9 mouse cellular contexts compared by ENCODE assay signal in the genomic region with DNA sequence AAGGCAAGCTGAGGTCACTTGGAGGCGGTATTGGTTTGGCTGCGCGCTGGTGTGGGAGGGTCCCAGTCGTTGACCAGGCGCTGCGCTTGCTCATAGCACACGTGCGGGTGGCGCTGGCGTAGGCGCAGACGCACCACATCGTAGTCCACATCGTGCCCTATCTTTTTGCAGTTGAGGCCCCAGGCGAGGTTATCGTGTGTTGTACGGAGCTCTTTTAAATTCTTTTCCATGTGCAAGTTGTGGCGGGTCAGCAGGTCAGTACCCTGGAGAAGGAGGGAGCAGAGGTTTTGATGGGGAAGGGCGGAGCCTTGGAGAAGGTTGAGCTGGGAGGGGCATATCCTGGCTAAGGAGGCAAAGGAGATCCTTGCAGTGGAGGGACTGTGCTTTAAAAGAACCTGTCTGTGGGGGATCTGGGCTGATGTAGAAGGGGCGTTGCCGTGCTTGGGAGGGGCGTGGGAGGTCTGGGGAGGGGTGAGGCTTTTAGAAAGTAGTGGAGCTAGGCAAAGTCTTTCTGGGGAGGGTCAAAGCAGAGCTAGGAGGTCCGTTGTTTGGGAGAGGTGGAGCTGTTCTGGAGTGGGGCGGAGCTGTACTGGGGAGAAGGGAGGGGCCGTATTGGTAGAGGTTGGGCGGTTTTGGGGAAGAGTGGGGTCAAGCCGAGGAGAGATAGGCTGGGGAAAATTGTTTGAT. TPM values are rescaled to one million over a fixed set of nuclear protein-coding genes. Genes with fewer than 3 reads are reported as not detected.
A peak's percentile ranks its signal among the peaks of the same experiment; 100 is the strongest.
DNase-seq lines count a peak whose midpoint lies in the region; ATAC-seq lines count a peak whose summit lies in the region.
"Had no signal": no experiment of that assay in that cellular context is flagged by ENCODE, and none has a peak within 500 bp of the region (broad histone marks: within the 10 kb centered on the region; RNA-seq: fewer than 3 reads in every experiment).

No protein-coding gene starts in this region.

- no peak for DNase-seq in frontal cortex, postnatal 10 days (ENCODE audit: low spot score in 2 of 2)
- DNase-seq in urinary bladder, postnatal 14 days (ENCODE audit: low spot score), result peak; percentile 8
- no peak for DNase-seq in urinary bladder, postnatal 10 days (ENCODE audit: low spot score)
- DNase-seq in retina, postnatal 1 day, result peak; percentile 59
- DNase-seq in thymus, postnatal 10 days (ENCODE audit: low spot score in 2 of 2), result no peak

- 1% methylated on average over 27 of the region's 27 CpGs for WGBS in heart, embryonic 16.5 days
- WGBS in liver, embryonic 12.5 days (ENCODE audit: insufficient replicate concordance), result 4% methylated on average over 27 of the region's 27 CpGs

- peak overlapping the region; percentile 70 for H3K4me2 ChIP-seq in heart, embryonic 16.5 days (ENCODE audit: low read depth, low read length)
- H3K4me2 ChIP-seq in liver, embryonic 12.5 days, result peak overlapping the region; percentile 50

- peak overlapping the region; percentile 44 for H3K4me3 ChIP-seq in heart, embryonic 16.5 days (ENCODE audit: low read length)
- no peak overlapping the region; the same call in 1 of the 2 replicates for H3K4me3 ChIP-seq in liver, embryonic 12.5 days
- H3K4me3 ChIP-seq: myocyte had no signal

- no peaks in the 10 kb centered on the region for H3K36me3 ChIP-seq in heart, embryonic 16.5 days (ENCODE audit: control insufficient read depth, insufficient read depth)
- no peaks in the 10 kb centered on the region for H3K36me3 ChIP-seq in liver, embryonic 12.5 days

- no peak overlapping the region; the same call in 1 of the 2 replicates for H3K9ac ChIP-seq in heart, embryonic 16.5 days (ENCODE audit: low read length)
- H3K9ac ChIP-seq in liver, embryonic 12.5 days, result no peak overlapping the region

- peaks cover 28% of the 10 kb centered on the region for H3K27me3 ChIP-seq in heart, embryonic 16.5 days (ENCODE audit: control insufficient read depth, insufficient read depth, low read length)
- H3K27me3 ChIP-seq in liver, embryonic 12.5 days (replicated peaks), result peaks cover 24% of the 10 kb centered on the region

- peak; percentile 81 for ATAC-seq in frontal cortex, adult (ENCODE audit: low TSS enrichment)
- ATAC-seq in heart, embryonic 16.5 days (replicated peaks; ENCODE audit: extremely low read depth, insufficient read depth, low FRiP score), result peak; percentile 58; the same call in 1 of the 2 replicates
- no peak for ATAC-seq in liver, embryonic 12.5 days

- H3K27ac ChIP-seq in heart, embryonic 16.5 days (ENCODE audit: low read length), result no peak overlapping the region
- H3K27ac ChIP-seq in liver, embryonic 12.5 days, result no peak overlapping the region

- peaks cover 7% of the 10 kb centered on the region for H3K4me1 ChIP-seq in heart, embryonic 16.5 days (ENCODE audit: control insufficient read depth, insufficient read depth, low read length)
- H3K4me1 ChIP-seq in liver, embryonic 12.5 days, result 0 out of 2 replicates have a peak, but pooled peaks cover 4% of the 10 kb centered on the region

- no peaks in the 10 kb centered on the region for H3K9me3 ChIP-seq in heart, embryonic 16.5 days (replicated peaks; ENCODE audit: control insufficient read depth, low read length)
- H3K9me3 ChIP-seq in liver, embryonic 12.5 days (replicated peaks), result no peaks in the 10 kb centered on the region

RNA-seq across cellular contexts. Expression of a gene that starts 5.7 kb away (rescaled TPM):
- polyA plus RNA-seq in heart, embryonic 16.5 days (2015; fragmentation: Nextera tagmentation; extraction: Ambion mirVana), result not detected in 2 replicates
- not detected in 2 replicates for polyA plus RNA-seq in liver, embryonic 12.5 days (2016; fragmentation: Nextera tagmentation; extraction: Ambion mirVana)
- polyA plus RNA-seq: myocyte had no signal

RNA-seq across cellular contexts. Expression of a gene that starts 29.1 kb away (rescaled TPM):
- 0.09 TPM in 1 of 2 replicates, not detected in the other for polyA plus RNA-seq in heart, embryonic 16.5 days (2015; fragmentation: Nextera tagmentation; extraction: Ambion mirVana)
- polyA plus RNA-seq in liver, embryonic 12.5 days (2016; fragmentation: Nextera tagmentation; extraction: Ambion mirVana), result not detected in 2 replicates
- polyA plus RNA-seq: myocyte had no signal

RNA-seq across cellular contexts. Expression of a gene that starts 33.1 kb away (rescaled TPM):
- 0.16 and 0.27 TPM in 2 replicates for polyA plus RNA-seq in heart, embryonic 16.5 days (2015; fragmentation: Nextera tagmentation; extraction: Ambion mirVana)
- 0.61 and 0.78 TPM in 2 replicates for polyA plus RNA-seq in liver, embryonic 12.5 days (2016; fragmentation: Nextera tagmentation; extraction: Ambion mirVana)

Comparison
In these comparisons a context has a peak if more than half of its experiments do, and no peak if none do; other contexts are left out.
1. DNase-seq: peak in urinary bladder, postnatal 14 days (single experiment) and retina, postnatal 1 day (single experiment); none in frontal cortex, postnatal 10 days (0 of 2), urinary bladder, postnatal 10 days (single experiment) and thymus, postnatal 10 days (0 of 2).